Mouse (Mus musculus): ENCODE data around the gene Gm8879.
"Not testable (repeated sequence)": the region's sequence is repeated elsewhere in the genome, so short reads cannot be mapped to it uniquely, and the experiment has no call there.

Gene Gm8879

GRCm38 (mm10) chr5:11127334-11127733, at the start of gene Gm8879:
Gene Gm8879 (plus strand): TSS chr5:11127634.
- not testable (repeated sequence) for DNase-seq (ENCODE audit: low read depth, low spot score)

DNA sequence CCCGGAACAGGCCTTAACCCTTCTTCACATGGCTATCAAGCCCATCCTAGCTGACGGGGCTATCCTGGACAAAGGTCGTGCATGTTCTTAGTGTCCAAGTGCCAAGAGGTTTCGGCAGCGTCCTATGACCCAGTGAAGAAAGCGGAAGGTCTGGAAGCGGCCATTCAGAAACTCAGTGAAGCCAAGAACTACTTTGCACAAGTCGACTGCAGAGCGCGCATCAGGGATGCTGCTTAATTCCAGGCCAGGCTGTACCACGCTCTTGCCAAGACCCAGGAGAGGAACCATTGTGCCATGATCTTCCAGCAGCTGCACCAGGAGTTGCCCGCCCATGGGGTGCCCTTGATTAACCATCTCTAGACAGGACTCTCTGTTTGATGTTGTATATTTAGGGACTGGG, 10.6 kb downstream of the Gm8879 start:
- not testable (repeated sequence) for DNase-seq (ENCODE audit: low read depth, low spot score)
